Mouse (Mus musculus): ENCODE measurements around the gene Smarce1.

Smarce1 gene

GRCm38 (mm10) chr11:99169438-99169837 lies 61.4 kb downstream of the Smarce1 start:
- no peak for DNase-seq (ENCODE audit: low read depth, low spot score)

GRCm38 (mm10) chr11:99168030-99168474 lies 62.8 kb downstream of the Smarce1 start:
- no peak for DNase-seq (ENCODE audit: low read depth, low spot score)

GRCm38 (mm10) chr11:99167576-99167975 lies 63.2 kb downstream of the Smarce1 start:
- DNase-seq (ENCODE audit: low read depth, low spot score) = no peak

- DNase-seq (ENCODE audit: low read depth, low spot score) = no peak
These were observed 64.6 kb downstream of the Smarce1 start for GRCm38 (mm10) chr11:99166241-99166640.

- DNase-seq (ENCODE audit: low read depth, low spot score) = no peak
These were observed 65.6 kb downstream of the Smarce1 start for GRCm38 (mm10) chr11:99165031-99165752.

GRCm38 (mm10) chr11:99162972-99163686 lies 67.7 kb downstream of the Smarce1 start:
- no peak for DNase-seq (ENCODE audit: low read depth, low spot score)

GRCm38 (mm10) chr11:99161648-99162047 lies 69.2 kb downstream of the Smarce1 start:
- no peak for DNase-seq (ENCODE audit: low read depth, low spot score)

GRCm38 (mm10) chr11:99160228-99160627 lies 70.6 kb downstream of the Smarce1 start:
- no peak for DNase-seq (ENCODE audit: low read depth, low spot score)
